Mouse (Mus musculus) cerebellum, adult 2 months (tissue): ENCODE data around the gene Slc24a2.

Experiments used
- CTCF ChIP-seq: fragments of 200-500 bp; IDR thresholded peaks from 2 replicates; pipeline ENCODE4 v1.5.1; 2011; ENCODE audit warnings: low read depth, mild to moderate bottlenecking, control low read depth, low read length, moderate library complexity, borderline replicate concordance; ENCODE audit not compliant: insufficient read depth
- POLR2A ChIP-seq: fragments of 200-500 bp; IDR thresholded peaks from 2 replicates; pipeline ENCODE4 v1.6.1; 2011; ENCODE audit warnings: low read length, control low read depth, borderline replicate concordance; ENCODE audit not compliant: insufficient read depth

DNA sequence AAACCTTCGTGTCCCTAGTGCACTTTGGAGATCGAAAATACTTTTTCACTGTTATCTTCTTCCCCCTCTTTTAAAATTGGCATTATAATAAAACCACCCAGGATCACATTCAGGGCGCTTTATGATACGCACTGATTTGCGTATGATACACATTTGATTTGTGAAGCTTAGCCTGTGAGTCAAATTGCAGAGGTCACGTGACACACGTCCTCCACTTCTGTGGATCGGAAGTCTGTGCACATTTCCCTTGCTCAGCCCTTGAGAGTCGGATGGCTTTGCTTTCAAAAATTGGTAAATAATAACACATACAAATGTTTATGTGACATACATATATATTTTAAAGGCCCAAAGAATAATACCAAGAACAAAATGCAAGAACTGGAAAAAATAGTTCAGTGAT, 294.1 kb downstream of the Slc24a2 start:
- TF ChIP-seq CTCF (no peak), POLR2A (no peak)
